Mouse (Mus musculus): Measurements from ENCODE around the gene Lnx1. TPM values are rescaled to one million over a fixed set of nuclear protein-coding genes. Genes with fewer than 3 reads are reported as not detected.

Lnx1 gene
- total and polyA plus RNA-seq, 3 experiments: 9.8 to 13.8 (median 12.2) TPM

DNA sequence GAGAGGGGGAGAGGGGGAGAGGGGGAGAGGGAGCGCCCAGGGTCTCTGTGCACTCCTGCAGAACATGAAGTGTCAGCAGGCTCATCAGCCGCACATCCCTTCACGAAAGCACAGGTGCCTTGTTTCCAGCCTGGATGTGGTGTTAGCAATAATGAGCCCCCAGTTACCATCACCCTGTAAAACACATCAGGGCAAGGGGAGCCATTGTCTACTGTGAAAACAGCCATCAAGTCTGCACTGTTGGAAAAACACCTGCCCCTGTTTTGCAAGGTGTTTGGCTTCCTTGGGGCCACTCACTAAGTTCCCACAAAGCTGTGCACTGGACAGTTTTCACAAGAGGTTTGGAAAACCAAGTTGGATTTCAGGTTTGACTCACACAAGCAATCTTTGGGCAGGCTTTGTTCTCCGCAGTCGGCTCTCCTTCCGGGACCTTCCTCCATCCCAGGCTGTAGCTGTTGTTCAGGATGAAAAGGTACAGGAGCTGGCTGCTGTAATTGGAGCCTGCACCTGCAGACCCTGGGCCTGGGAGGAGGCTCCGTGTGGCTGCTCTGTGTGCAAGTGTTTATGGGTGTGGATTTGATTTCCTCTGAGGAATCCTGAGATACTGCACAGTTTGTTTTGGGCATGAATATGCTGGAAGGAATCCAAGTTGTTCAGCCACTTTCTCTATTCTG is 31.3 kb upstream of the Lnx1 start:
- intact Hi-C loops (cut with DNase I): no loop called here
- H3K9ac ChIP-seq (ENCODE audit: low read depth, low read length): no peak overlapping the region
- no peaks in the 10 kb centered on the region for H3K36me3 ChIP-seq (ENCODE audit: control insufficient read depth, insufficient read depth, low read length)
- no peak overlapping the region for H3K4me3 ChIP-seq
- DNase-seq: no peak
- TF ChIP-seq CTCF (IDR thresholded peaks at IDR 0.05) (no peak), POLR2A (IDR thresholded peaks at IDR 0.05; ENCODE audit: insufficient read depth, low read depth, low read length) (no peak), EP300 (IDR thresholded peaks at IDR 0.05; ENCODE audit: insufficient read depth, low read depth, low read length) (no peak)
- no peaks in the 10 kb centered on the region for H3K27me3 ChIP-seq (ENCODE audit: control insufficient read depth, insufficient read depth, low read length)
- H3K27ac ChIP-seq: no peak overlapping the region
- peaks cover 2% of the 10 kb centered on the region for H3K4me1 ChIP-seq (ENCODE audit: control insufficient read depth, insufficient read depth, low read length)
- 72% methylated on average over 7 of the region's 7 CpGs for WGBS
- no peaks in the 10 kb centered on the region for H3K79me2 ChIP-seq (replicated peaks; ENCODE audit: control insufficient read depth, insufficient read depth, low read length)

DNA sequence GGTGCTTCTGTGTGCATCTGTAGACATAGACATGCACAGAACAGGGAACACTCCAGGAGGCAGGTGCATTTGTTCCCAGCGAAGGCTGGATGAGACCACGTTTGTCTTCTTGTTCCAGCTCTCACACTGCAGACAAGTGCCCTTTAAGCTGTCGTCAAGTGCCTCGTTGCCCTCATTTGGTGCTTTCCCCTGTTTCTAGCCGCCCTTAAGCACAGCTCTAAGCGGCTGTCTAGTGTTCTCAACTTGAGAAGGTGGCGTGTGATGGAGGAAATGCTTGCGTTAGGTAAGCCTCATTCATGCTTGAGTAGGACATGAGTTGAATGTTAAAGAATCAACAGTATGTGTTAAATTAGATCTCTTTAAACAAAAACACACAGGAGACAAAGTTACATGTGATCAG is 29.9 kb upstream of the Lnx1 start:
- no peak for TF ChIP-seq CTCF (IDR thresholded peaks at IDR 0.05)
- TF ChIP-seq EP300 (IDR thresholded peaks at IDR 0.05; ENCODE audit: insufficient read depth, low read depth, low read length): no peak
- no peak for TF ChIP-seq POLR2A (IDR thresholded peaks at IDR 0.05; ENCODE audit: insufficient read depth, low read depth, low read length)
- WGBS: 59% methylated on average over 8 of the region's 8 CpGs
- intact Hi-C loops (cut with DNase I): no loop called here
- H3K27ac ChIP-seq: no peak overlapping the region
- peaks cover 2% of the 10 kb centered on the region for H3K4me1 ChIP-seq (ENCODE audit: control insufficient read depth, insufficient read depth, low read length)
- H3K27me3 ChIP-seq (ENCODE audit: control insufficient read depth, insufficient read depth, low read length): no peaks in the 10 kb centered on the region
- no peaks in the 10 kb centered on the region for H3K36me3 ChIP-seq (ENCODE audit: control insufficient read depth, insufficient read depth, low read length)
- H3K9ac ChIP-seq (ENCODE audit: low read depth, low read length): no peak overlapping the region
- H3K4me3 ChIP-seq: no peak overlapping the region
- DNase-seq: no peak
- no peaks in the 10 kb centered on the region for H3K79me2 ChIP-seq (replicated peaks; ENCODE audit: control insufficient read depth, insufficient read depth, low read length)

DNA sequence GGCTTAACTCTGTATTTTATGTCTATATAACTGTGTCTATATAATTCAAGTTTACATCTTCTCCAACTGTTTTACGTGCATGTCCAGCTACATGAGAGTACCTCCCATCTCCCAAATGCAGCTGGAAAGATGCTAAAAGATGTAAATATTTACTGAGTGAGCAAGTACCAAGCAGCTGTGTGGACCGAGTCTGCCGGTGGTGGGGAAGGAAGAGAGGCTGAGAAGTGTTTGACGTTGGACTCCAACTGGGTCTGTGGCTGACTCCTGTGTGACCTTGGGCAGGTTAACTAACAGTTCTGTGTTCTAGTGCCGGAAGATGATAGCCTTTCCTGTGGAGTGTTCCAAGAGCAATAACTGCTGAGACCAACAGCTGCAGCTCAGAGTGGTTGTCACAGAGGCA is 27.9 kb upstream of the Lnx1 start:
- 65% methylated on average over 5 of the region's 5 CpGs for WGBS
- Histone ChIP-seq H3K9ac (ENCODE audit: low read depth, low read length) (no peak overlapping the region), H3K27ac (no peak overlapping the region), H3K27me3 (ENCODE audit: control insufficient read depth, insufficient read depth, low read length) (no peaks in the 10 kb centered on the region), H3K4me3 (no peak overlapping the region), H3K36me3 (ENCODE audit: control insufficient read depth, insufficient read depth, low read length) (no peaks in the 10 kb centered on the region; the same call in 1 of the 2 replicates), H3K4me1 (ENCODE audit: control insufficient read depth, insufficient read depth, low read length) (peaks cover 2% of the 10 kb centered on the region), H3K79me2 (replicated peaks; ENCODE audit: control insufficient read depth, insufficient read depth, low read length) (no peaks in the 10 kb centered on the region)
- no peak for DNase-seq
- intact Hi-C loops (cut with DNase I): no loop called here
- no peak for TF ChIP-seq EP300 (IDR thresholded peaks at IDR 0.05; ENCODE audit: insufficient read depth, low read depth, low read length)
- TF ChIP-seq POLR2A (IDR thresholded peaks at IDR 0.05; ENCODE audit: insufficient read depth, low read depth, low read length): no peak
- no peak for TF ChIP-seq CTCF (IDR thresholded peaks at IDR 0.05)

DNA sequence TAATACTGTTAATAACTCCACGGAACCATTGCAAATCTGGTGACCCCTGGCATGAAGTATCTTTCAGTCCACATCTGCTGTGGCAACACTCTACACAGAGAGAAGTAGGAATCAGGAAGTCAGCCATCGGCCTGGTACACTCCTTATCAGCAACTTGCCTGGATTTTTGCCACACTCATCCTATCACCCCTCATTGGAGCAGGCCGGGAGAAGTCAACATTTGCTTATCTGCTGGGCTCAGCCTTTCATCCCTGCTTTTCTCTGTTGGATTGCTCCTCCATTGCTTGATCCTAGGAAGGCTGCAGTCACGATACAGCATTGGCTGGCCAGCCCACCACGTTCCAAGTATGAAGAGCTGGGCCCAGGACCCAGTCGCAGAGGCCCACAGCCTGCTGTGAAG is 26.9 kb upstream of the Lnx1 start:
- Histone ChIP-seq H3K27ac (no peak overlapping the region), H3K4me3 (no peak overlapping the region), H3K9ac (ENCODE audit: low read depth, low read length) (no peak overlapping the region), H3K4me1 (ENCODE audit: control insufficient read depth, insufficient read depth, low read length) (peaks cover 3% of the 10 kb centered on the region), H3K27me3 (ENCODE audit: control insufficient read depth, insufficient read depth, low read length) (no peaks in the 10 kb centered on the region), H3K79me2 (replicated peaks; ENCODE audit: control insufficient read depth, insufficient read depth, low read length) (no peaks in the 10 kb centered on the region), H3K36me3 (ENCODE audit: control insufficient read depth, insufficient read depth, low read length) (no peaks in the 10 kb centered on the region; the same call in 1 of the 2 replicates)
- DNase-seq: no peak
- TF ChIP-seq POLR2A (IDR thresholded peaks at IDR 0.05; ENCODE audit: insufficient read depth, low read depth, low read length) (no peak), CTCF (IDR thresholded peaks at IDR 0.05) (no peak), EP300 (IDR thresholded peaks at IDR 0.05; ENCODE audit: insufficient read depth, low read depth, low read length) (no peak)
- 32% methylated on average over 6 of the region's 6 CpGs for whole genome bisulfite sequencing
- intact Hi-C loops (cut with DNase I): no loop called here

DNA sequence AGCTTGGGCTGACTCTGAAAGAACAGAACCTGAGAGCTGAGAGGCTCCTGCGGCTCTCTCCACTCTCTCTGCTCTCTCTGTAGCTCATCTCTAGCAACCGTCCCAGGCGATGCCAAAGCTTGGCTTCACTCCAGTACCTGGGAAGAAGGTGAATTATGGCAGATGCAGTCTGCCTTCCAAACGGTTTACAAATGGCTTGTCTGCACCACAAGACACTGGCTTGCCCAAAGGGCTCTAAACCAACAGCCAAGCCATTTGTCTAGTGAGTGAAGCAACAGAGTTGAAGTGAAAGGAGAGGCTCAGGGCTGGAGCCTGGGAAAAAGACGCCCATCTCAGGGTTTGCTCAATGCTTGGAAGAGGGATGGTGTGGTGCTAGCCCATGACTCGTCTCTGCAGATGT is 25.5 kb upstream of the Lnx1 start:
- no peak for TF ChIP-seq CTCF (IDR thresholded peaks at IDR 0.05)
- TF ChIP-seq POLR2A (IDR thresholded peaks at IDR 0.05; ENCODE audit: insufficient read depth, low read depth, low read length): no peak
- no peak for TF ChIP-seq EP300 (IDR thresholded peaks at IDR 0.05; ENCODE audit: insufficient read depth, low read depth, low read length)
- 83% methylated on average over 6 of the region's 6 CpGs for whole genome bisulfite sequencing
- intact Hi-C loops (cut with DNase I): no loop called here
- Histone ChIP-seq H3K79me2 (replicated peaks; ENCODE audit: control insufficient read depth, insufficient read depth, low read length) (no peaks in the 10 kb centered on the region), H3K27me3 (ENCODE audit: control insufficient read depth, insufficient read depth, low read length) (no peaks in the 10 kb centered on the region), H3K9ac (ENCODE audit: low read depth, low read length) (no peak overlapping the region), H3K4me3 (no peak overlapping the region), H3K27ac (no peak overlapping the region), H3K4me1 (ENCODE audit: control insufficient read depth, insufficient read depth, low read length) (peaks cover 3% of the 10 kb centered on the region), H3K36me3 (ENCODE audit: control insufficient read depth, insufficient read depth, low read length) (no peaks in the 10 kb centered on the region; the same call in 1 of the 2 replicates)
- DNase-seq: no peak

DNA sequence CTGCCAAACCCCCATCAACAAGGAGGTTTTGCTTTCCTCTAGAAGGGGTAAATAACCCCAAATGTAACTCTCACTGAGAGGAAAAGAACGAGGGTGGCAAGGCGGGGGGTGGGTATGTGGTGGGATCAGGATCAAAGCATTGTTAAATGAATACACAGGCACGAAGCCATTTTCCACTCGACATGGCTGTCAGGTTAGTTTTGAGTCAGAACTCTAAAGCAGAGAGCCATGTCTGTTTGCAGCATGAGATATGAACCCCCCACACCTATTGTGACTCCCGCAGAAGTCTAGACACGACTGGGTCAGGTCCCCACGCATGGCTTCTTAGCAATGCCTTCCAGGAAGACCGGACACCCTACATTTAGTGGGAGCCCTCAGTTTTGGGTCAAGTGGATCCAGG is 24.6 kb upstream of the Lnx1 start:
- intact Hi-C loops (cut with DNase I): no loop called here

More for the DNA sequence above, 24.6 kb upstream of the Lnx1 start:
- TF ChIP-seq POLR2A (IDR thresholded peaks at IDR 0.05; ENCODE audit: insufficient read depth, low read depth, low read length) (no peak), CTCF (IDR thresholded peaks at IDR 0.05) (no peak), EP300 (IDR thresholded peaks at IDR 0.05; ENCODE audit: insufficient read depth, low read depth, low read length) (no peak)
- DNase-seq: no peak
- no peaks in the 10 kb centered on the region for H3K79me2 ChIP-seq (replicated peaks; ENCODE audit: control insufficient read depth, insufficient read depth, low read length)
- no peak overlapping the region for H3K4me3 ChIP-seq
- H3K27ac ChIP-seq: no peak overlapping the region
- H3K4me1 ChIP-seq (ENCODE audit: control insufficient read depth, insufficient read depth, low read length): peaks cover 3% of the 10 kb centered on the region
- no peak overlapping the region for H3K9ac ChIP-seq (ENCODE audit: low read depth, low read length)
- WGBS: 88% methylated on average over 8 of the region's 8 CpGs
- no peaks in the 10 kb centered on the region for H3K27me3 ChIP-seq (ENCODE audit: control insufficient read depth, insufficient read depth, low read length)
- no peaks in the 10 kb centered on the region; the same call in 1 of the 2 replicates for H3K36me3 ChIP-seq (ENCODE audit: control insufficient read depth, insufficient read depth, low read length)

Data from heart, adult 2 months (tissue).